Mouse (Mus musculus) liver, postnatal 0 days (tissue): ENCODE data around the gene Rpl31.

ENCODE experiments used
- CTCF ChIP-seq: sonication (generic); IDR thresholded peaks from 2 replicates; pipeline ENCODE4 v1.5.1; 2016; ENCODE audit warnings: antibody characterized with exemption, low read depth
- EP300 ChIP-seq: IDR thresholded peaks from 2 replicates; pipeline ENCODE4 v1.6.1; 2016; ENCODE audit warnings: antibody characterized with exemption, low read depth, mild to moderate bottlenecking

DNA sequence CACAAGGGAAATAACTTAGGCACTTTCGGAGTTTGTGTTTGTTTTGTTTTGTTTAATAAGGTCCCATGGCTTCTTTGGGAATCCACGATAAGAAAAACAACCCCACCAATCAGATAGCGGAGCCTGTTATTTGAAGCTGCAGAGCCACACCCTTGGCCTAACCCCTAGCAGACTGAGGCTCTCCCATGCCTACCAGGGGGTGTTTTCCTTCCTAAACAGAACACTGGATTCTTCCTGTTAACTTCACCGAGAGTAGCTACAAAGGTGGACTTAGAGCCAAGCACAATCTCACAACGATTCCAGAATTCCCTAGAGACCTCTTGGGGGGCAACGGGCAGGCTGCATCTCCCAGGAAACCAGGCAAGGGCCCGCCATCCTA lies 5.1 kb upstream of the Rpl31 start:
- TF ChIP-seq CTCF (no peak), EP300 (no peak)
